Mouse (Mus musculus): ENCODE measurements around the gene Shank2.

Shank2 gene

GRCm38 (mm10) chr7:144373059-144373458 is 371.3 kb downstream of the Shank2 start:
- no peak for DNase-seq

DNA sequence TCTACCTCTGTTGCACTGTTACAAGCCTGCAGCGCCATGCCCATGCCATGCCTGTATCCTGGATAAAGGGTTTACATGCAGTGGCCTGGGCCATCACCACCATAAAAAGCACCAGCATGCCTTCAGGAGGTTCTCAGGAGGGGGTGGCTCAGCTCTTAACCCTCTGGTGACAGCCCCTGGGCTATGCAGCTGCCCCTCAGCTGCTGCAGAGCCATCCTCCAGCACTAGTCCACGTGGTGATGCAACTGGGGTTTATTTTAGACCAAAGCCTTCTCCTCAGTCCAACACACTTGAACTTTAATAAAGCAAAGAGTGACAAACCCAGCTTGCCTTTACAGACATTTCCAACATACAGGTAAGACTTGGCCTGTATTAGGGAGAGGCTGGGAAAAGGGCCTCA is 373.8 kb downstream of the Shank2 start:
- DNase-seq, result no peak

- no peak for DNase-seq
Observed at GRCm38 (mm10) chr7:144378254-144378653, 376.5 kb downstream of the Shank2 start.

GRCm38 (mm10) chr7:144379243-144379884 is 377.6 kb downstream of the Shank2 start:
- no peak for DNase-seq

GRCm38 (mm10) chr7:144381588-144381987 is 379.9 kb downstream of the Shank2 start:
- no peak for DNase-seq

DNA sequence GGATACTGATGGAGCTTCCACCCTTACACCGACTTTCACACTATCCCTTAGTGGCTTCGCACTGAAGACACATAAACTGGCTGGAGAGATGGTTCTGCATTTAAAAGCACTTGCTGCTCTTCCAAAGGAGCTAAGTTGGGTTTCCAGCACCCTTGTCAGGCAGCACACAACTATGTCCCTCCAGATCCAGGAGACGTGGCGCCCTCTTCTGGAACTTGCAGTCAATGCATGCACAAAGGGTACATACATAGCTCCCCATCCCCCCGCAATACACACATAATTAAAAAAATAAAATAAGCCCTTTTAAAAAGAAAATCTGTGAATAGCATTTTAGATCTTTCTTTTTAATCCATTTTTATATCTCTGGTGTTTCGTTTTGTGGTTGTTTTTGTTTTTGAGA is 385.8 kb downstream of the Shank2 start:
- DNase-seq, result no peak

GRCm38 (mm10) chr7:144389704-144390103 is 388.0 kb downstream of the Shank2 start:
- DNase-seq, result peak in 1 of 2 experiments; percentile 62

- no peak for DNase-seq
Observed at GRCm38 (mm10) chr7:144390676-144391075, 388.9 kb downstream of the Shank2 start.

DNA sequence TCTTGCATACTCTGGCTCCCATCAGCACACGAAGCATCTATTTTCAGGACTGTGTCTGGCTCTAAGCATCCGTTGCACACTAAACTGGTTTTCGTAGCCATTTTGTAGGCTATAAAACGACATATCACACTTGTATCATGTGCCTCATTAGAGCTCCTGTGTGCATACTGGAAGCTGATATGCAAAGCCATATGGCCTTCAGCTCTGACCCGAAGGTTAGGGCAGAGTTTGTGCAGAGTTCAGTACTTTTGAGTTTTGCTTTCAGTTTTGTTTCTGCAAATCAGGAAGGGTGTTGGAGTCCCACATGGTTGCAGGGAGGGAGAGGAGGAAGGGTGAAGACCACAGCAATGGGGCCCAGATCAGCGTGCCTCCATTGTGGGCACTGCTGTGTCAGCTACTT is 390.0 kb downstream of the Shank2 start:
- no peak for DNase-seq

- DNase-seq, result no peak
Observed at GRCm38 (mm10) chr7:144402492-144402891, 400.8 kb downstream of the Shank2 start.

- DNase-seq, result no peak
Observed at GRCm38 (mm10) chr7:144407675-144408074, 405.9 kb downstream of the Shank2 start.

- DNase-seq, result no peak
Observed at GRCm38 (mm10) chr7:144408464-144409000, 406.8 kb downstream of the Shank2 start.

GRCm38 (mm10) chr7:144409682-144410081 is 408.0 kb downstream of the Shank2 start:
- DNase-seq, result no peak

DNA sequence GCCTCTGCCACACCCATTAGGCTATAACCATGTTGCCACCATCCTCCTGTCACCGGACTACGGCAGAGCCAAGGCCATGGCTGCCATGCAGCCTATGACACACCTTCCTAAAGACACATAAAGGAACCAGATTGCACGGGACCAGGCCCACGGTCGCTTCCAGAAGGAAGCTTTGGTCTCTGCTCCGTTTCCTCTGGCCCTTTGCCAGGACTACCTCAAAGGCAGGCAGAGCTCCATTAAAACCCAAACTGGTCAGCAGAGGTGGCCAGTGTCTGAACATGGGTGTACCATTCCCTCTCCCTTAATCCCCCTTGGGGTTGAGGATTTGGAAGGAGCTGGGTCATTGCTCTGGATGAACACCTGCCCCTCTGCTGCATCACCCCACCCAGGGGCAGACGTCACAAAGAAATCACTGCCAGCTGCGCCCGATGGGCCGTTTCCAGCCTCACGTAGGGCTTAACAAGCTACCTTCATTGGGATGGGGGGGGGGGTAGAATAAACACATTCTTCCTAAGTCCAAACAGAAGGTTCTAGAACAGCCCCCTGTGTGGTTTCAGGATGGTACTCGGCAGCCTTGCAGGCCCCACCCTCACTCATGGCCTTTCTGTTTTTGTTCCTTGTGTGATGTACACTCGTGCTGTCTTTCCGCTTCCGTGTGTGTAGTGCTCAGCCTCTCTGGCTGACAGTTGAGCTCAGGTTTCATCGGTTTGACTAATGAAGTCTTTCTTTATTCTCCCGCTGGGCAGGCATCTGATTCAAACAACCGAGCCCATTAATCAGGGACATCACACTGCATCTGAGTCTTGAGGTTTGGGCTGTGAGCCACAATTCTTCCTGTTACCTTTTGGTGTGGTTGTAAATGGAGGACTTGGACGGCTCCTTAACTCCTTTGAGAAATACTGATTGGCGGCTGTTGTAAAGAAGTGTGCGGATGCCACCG is 410.5 kb downstream of the Shank2 start:
- peak in 1 of 2 experiments; percentile 36 for DNase-seq

GRCm38 (mm10) chr7:144414632-144415031 is 412.9 kb downstream of the Shank2 start:
- no peak for DNase-seq

DNA sequence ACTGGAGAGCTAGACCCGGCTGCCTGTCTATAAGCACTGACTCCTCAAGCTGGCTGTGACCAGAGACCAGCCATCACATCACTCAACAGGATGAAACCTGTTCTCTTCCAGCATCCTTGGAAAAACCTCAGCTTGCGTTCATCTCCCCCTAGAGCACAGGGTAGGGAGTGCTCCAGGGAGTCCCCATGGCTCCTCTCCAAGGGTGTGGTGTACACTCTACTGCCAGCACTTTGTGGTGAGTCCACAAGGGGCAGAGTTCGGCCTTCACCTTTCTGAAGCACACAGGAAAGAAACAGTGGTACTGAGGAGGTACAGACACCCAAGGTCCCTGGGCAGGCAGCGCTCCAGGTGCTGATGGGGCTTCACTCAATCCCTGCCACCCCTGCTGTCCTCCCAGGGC is 414.1 kb downstream of the Shank2 start:
- DNase-seq, result peak; percentile 50 to 60

DNA sequence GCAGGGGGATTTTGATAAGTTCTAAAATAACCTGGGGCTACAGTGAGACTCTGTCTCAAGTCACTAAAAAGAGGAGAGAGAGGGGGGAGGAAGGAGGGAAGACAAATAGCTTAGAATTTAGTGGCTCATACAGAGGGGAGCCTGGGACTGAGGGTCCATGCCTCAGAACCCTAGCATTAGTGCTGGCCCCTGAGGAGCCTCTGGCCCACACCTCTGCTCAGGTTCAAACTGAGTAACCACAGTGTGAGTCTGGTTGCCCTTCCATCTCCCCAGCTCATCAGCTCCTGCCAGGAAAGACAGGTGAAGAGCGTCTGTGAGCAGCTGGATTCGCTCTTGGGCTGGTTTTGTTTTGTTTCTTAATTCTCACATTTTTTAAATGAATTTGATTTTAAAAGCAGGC is 415.5 kb downstream of the Shank2 start:
- DNase-seq, result no peak

GRCm38 (mm10) chr7:144417644-144418343 is 416.1 kb downstream of the Shank2 start:
- DNase-seq, result no peak

- no peak for DNase-seq
Observed at GRCm38 (mm10) chr7:144420552-144420951, 418.8 kb downstream of the Shank2 start.

- no peak for DNase-seq
Observed at GRCm38 (mm10) chr7:144421478-144421877, 419.8 kb downstream of the Shank2 start.

DNA sequence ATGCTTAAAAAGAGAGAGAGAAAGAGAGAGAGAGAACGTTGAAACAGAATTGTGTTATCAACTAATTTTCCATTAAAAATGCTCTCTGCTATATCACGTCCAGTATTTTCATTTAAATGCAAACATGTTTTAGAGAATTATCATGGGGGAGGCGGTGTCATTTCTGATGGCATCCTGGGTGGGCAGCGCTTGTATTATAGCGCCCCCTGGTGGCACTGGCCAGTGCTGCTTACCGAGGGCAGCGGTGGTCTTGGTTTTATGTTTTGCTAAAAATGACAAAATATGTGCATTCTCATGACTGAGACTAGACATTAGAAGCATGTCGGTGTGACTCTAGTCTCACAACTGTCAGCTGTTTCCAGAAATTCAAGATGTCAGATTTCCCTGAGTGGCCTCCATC is 424.2 kb downstream of the Shank2 start:
- peak in 1 of 2 experiments; percentile 63 for DNase-seq

DNA sequence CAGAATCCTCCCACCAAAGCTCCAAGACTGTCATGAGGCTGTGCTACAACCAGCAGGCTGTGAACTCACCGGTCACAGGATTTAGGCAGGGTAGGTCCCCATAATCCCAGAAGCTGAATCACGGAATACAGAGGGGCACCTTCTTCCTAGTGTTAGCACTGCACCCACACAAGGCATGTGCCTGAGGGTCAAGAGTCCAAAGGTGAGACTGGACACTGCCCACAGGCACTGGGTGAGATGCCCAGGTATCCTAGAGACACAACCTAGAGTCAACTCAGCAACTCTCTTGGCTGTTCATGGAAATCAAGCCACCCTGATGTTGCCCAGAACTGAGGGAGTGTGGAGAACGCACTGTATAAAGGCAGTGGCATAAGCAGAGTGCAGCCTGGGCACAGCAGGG is 424.9 kb downstream of the Shank2 start:
- peak; percentile 25 to 58 for DNase-seq

GRCm38 (mm10) chr7:144427460-144427859 is 425.7 kb downstream of the Shank2 start:
- no peak for DNase-seq

Data from kidney, postnatal 25 days (tissue).